Mouse (Mus musculus): ENCODE data around the gene Cpne6. TPM values are rescaled to one million over a fixed set of nuclear protein-coding genes. Genes with fewer than 3 reads are reported as not detected.

The Cpne6 gene
- under 1 TPM in 1 of 2 experiments, not detected in 1; 0.14 TPM for total RNA-seq (2021)
- long read RNA-seq, experiment 1 = 0 reads
- long read RNA-seq, experiment 2 = 0 reads

DNA sequence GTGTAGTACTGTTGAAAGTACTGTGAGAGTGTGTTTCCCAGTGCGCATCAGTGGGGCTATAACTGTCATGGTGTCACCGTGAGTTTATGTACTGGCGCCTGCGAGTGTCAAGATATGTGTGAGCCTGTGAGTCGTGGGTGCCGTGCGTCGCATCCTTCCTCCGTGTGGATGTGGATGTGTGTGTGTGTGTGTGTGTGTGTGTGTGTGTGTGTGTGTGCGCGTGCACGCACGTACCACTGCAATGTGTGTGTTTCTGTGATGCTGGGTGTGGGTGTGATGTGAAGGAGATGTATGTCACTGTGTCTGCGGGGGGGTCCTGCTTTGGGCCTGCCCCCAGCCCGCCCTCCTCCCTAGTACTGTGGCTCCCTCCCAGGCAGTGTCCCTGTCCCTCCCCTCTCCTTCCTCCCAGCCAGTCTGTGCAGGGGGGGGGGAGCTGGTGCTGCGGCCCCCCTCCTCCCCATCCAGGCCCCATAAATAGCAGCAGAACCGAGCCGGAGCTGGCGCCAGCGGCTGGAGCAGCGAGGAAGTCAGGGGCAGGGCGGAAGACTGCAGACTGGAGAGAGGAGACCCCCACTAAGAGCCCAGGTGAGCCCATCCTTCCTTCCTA, at the start of gene Cpne6:
Cpne6 (plus strand) TSS at position 321 of the 607 bp plus-strand sequence.
- DNase-seq = no peak

DNA sequence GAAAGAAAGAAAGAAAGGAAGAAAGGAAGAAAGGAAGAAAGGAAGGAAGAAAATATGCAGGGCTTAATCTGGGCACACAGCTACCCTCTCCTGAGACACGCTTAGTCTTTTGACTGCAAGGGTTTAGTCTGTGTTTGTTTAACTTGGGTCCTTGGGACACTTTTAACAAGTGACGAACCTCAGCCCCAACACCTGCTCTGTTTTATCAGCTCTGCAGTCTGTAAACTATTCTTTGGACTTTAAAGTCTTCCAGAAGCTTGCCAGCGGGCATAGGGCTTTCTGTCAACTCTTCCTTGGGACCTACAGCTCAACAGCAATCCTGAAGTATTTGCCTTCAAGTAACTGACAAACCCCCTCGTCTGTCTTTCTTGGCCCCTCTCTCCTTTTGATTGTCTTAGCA, 48.5 kb upstream of the Cpne6 start:
- DNase-seq = no peak

DNA sequence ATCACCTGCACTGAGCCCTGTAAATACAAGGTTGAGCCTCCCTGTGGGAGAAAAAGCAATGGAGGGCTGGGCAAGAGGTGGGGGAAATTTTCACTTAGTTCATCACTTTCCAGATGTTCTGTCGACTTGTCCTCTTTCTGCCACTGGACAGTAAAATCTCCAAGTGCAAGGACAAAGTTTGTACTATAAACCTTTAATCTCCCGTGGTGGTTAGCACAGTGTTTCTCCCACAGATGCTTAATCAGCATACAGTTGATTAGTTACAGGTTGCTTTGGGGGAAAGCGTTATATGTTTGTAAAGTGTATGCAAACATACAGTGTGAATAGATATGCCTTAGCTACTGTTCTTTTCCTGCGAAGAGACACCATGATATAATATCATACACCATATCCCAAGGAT, 43.8 kb upstream of the Cpne6 start:
- no peak for DNase-seq

DNA sequence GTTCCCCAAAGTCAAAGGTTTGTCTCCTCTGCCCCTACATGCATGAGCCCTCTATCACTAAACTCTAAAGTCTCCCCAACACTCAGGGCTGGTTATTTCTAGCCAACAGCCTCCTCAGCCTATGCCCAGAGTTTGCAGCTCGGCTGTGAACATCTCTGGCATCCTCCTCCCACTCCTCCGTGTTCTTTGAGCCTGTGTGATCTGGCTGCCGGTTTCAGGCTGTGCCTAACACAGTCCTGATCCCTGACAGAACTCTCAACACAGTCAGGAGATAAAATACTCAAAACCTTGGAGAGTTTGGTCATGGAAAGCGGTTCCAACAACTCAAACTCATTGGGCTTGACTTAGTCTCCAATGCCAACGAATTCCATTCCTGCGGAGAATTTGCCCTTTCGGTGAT, 43.1 kb upstream of the Cpne6 start:
- no peak for DNase-seq

DNA sequence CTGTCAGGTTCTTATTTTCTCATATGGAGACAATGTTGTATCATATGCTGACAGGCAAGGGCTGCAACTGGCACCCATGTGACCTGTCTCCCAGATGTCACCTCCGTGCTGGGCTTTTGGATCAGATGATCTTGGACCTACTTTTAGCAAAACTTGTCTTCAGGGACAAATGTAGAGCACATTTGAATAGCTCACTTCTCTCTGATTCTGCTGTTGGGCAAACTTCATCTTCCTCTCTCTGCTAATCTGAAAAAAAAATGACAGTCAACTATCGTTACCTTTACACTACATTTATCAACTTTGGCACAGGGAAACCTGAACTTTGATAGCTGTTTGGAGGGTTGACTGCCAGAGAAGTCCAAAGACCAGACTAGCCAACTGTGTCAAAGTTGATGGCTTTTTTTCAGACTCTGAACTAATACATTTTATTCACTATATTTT, 41.9 kb upstream of the Cpne6 start:
- no peak for DNase-seq

DNA sequence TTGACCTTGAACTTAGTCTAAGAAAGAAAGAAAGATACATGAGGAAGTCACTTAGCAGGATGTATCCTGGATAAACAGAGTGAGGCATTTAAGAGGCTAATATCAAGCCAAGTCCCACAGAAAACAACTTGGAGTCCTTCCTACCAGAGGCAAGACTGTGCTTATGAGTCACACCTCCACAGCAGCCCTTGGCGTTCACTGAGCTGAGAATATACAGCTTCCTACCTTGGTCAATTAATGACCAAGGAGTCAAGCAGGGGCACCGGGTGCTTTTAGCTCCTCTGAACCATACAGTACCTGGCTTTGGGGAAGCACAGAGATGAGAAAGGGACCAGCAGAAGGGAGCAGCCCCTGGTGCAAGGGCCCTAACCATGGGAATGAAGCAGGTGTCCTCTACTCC, 41.2 kb upstream of the Cpne6 start:
- no peak for DNase-seq

DNA sequence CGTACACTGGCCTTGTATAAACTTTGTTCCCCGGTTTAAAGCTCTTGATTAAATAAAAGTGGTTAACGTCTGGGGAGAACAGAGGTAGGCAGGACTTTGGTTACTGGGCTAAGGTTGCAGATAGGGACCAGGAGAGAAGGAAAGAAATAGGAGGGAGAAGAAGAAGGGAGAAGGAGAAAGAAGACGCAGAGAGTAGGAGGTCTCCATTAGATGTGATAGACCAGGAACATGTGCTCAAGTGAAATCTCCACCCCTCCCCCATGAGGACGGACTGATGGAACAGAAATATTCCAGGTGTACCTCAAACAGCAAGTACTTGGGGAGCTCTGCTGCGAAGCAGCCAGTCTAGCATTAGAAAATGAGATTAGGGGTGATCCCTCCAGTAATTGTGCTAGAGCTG, 40.4 kb upstream of the Cpne6 start:
- no peak for DNase-seq

DNA sequence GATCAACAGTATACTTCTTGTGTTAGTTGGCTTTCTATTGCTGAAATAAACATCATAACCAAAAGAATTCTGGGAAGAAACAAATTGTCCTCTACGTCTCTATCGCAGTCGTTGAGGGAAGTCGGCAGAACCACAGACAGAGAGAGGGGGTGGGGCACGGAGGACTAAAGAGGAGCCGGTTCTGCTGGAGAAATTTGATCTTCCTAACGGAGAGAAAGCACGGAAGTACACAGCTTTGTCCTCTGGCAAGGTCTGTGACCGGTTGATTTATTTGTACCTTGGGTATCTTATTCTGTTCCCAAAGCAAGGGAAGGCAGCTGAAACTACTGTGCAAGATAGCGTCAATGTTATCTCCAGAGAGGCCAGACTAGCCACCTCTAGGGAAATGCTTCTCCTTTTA, 39.4 kb upstream of the Cpne6 start:
- no peak for DNase-seq

DNA sequence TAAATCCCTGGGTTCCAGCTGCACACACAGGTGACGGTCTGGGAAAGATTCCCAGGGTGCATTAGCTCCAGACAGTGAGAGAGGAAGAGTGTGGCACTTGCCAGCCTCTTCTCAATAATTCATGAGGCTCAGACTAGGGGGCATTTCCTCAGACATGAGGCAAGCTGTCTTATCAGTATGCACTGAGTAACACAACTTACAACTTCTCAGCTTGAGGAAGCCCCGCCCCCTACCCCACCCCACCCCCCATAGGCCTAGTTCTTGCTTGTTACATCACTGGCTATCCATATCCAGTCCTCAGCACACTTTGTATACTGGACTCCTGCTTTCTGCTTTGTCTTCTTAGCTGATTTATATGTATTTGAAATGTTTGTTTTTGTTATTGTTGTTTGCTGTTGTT, 34.6 kb upstream of the Cpne6 start:
- DNase-seq = no peak

DNA sequence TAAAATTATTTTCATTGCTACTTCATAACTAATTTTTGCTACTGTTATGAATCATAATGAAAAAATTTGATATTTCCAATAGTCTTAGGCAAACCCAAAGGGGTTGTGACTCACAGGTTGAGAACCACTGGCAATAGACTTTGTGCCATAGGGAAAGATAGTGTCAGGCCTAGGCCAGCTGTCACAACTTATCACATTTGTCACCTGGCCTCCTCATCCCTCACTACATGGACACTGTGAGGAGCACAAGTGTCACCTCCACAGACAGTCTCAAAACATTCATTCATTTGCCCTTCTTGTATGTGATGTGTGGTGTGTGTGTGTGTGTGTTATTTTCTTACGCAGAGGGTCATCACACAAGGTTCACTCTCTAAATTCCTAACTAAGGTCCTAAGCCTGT, 32.8 kb upstream of the Cpne6 start:
- DNase-seq = no peak

DNA sequence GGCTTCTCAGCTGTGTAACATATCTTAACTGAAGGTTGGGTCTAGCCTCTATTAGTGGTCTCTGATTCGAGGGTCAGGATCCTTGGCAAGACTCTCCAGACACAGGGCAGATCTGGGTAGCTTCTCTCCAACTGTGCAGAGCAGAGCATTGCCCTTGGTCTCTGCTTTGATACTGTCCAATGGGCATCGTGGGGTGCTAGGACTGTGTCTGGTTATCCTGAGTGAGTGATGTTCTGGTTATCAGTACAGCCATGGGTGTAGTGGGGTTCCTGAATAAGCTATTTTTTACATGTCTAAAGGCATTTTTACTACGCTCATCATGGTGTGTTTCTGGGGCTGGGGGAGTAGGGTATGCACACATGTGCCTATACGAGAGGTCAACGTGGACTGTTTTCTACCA, 32.4 kb upstream of the Cpne6 start:
- no peak for DNase-seq

DNA sequence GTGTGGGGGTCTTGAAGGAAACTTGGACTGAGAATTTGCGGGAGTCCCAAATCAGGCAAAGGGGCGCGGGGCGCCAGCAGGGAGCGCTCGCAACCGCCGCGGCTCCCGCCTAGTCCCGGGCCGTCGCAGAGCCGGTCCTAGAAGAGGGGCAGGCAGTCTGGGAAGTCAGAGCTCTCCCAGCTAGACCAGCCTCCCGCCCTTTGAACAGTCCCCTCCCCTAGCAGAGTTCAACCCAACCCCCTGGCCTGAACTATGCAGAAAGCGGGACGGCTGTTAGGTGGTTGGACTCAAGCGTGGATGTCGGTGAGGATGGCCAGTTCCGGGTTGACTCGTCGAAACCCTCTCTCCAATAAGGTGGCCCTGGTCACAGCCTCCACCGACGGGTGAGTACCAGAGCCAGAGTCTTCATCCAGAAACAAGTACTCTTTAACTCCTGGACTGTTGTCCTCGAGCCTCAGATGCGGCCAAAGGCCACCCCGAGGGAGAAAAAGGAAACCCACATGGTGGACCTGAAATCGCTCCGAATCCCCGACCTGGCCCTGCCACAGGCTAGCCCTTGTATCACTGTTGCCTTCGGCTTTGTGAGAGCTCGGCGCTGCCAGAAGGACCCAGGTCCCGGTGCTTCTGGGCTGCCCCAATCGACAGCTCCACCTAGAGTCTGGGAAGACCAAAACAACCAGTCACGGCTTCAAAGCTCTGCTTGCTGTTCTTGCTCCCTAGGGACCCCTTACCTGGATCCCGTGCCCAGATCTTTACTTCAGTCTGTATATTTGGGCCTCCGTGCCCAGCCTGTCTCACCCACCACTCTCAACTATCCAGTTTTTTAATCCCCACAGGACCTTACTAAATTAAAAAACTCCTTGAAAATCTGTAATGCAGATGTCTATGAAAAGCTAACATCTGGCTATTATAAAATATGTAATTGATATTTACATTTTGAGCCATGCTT, 31.3 kb upstream of the Cpne6 start, which contains the start of gene Dhrs4:
Dhrs4 (plus strand) TSS at position 108 of the 949 bp plus-strand sequence.
- DNase-seq = peak; percentile 75

DNA sequence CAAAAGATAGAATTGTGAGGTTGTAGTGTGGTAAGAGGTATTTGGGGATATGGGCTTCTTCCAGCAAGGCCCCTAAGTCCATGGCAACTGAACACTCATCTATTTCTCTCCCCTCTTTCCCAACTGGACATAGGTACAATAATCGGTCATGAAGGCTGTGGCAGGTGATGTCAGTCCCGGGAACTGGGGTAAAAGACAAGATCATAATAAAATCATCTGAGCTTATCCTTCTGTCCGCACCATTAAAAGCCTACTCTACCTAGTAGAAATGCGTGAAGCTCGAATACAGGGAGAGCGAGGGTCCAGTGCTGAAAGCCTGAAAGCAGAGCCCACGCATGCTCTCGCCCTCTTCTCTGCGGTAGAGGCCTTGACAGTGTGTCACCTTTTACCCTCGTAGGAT, 30.6 kb upstream of the Cpne6 start:
- DNase-seq = no peak

DNA sequence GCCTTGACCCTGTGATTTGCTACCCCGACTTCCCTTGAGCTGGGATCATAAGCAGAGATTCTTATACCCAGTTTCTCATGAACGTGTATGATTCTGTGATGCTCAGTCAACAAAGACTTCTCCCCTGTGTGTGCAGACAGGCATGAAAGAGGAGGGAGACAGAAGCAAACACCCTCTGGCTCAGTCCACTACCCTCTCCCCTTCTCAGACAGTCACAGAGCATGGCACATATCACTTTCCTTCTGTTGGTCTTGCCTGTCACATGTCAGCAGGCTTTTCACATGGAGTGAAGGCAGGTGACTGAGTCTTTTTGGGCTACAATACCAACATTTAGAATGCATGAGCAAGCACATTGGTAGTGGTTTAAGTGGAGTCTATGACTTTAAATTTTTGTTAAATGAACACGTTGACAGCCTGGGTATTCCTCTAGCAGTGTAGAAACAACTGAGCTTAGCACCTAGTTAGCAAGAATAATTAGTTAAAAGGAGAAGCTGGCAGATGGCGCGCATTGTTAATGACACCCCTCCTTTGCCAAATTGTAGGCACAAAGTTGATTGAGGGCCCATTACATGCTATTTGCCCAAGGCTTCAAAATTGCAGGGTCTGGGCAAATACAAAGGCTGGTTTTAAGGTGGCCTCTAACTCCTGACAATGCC, 25.7 kb upstream of the Cpne6 start:
- no peak for DNase-seq

DNA sequence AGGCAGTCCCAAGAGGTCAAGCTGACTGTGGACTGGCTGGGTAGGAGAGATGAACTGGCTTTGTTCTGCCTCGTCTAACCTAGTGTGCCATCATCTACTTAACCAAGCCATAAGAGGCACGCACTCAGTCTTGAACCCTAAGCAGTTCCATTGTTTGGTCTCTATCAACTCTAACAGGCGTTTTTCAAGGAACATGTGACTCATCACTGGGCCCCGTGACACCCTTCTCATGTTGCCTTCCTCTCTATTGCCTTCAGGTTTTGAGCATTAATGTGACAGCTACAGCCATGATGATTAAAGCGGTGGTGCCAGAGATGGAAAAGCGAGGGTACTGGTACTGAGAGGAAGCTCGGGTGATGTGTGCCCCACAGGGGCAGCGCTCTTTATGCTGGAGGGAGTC, 23.4 kb upstream of the Cpne6 start:
- DNase-seq = no peak

DNA sequence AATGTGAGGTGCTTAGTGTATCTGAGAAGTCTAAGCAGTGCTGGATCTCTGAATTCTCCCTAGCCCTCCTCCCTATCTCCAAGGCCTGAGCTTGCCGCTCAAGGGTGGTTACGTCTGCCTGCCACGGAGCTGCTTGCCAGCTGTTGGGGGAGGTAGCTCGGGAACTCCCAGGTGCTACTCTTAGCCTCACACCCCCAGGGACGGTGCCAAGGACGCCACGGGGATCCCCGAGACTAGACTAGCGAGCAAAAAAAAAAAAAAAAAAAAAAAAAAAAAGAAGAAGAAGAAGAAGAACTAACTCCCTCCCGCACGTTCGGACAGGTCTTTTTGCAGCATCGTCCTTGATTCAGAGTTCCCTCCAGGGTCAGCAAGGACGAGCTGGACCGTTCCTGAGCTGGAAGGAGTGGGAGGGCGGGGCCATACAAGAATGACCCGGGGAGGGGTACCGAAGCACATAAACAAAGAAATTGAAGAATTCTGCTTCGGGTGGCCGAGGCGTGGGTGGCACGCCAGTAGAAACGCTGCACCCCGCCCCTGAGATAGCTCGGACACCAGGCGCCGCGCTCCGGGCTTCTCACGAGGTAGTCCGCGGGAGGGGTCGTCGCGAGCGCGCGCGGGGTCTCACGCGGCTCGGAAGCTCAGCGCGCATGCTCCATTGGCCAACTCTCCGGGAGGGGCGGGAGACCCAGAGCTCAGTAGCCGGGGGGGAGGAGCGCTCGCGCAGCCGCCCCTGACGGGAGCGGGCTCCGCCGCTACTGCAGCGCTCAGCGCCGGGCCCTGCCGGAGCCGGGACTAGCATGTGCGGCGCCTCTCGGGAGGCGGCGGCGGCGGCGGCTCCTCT, 19.7 kb upstream of the Cpne6 start, which contains the start of gene Carmil3:
Carmil3 (plus strand) TSS at position 291 of the 841 bp plus-strand sequence.
- DNase-seq = peak; percentile 64

DNA sequence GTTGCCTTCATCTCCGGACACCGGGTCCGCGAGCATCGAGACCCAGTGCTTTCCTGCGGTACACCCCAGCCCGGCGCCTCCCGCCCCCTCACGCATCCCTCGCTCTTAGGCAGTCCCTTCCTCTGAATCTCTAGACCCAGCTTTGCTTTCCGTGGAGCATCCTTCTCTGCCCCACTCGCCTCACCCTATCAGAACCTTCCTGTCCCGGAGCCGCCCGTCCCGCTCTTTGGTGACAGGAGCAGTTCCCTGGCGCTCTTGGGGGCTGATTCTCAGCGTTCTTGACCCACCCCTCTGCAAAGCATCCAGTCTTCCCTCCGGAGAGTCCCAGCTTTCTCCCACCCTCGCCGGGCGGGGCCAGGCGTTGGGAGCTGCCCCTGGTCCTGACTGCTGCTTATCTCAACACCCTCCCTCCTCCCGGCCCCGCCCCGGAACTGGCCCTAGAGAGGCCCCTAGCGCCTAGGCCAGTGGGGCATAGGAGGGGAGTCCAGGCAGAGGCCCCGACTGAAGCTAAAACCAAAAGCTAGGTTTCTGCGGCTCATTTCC, 18.9 kb upstream of the Cpne6 start:
- peak; percentile 57 for DNase-seq

DNA sequence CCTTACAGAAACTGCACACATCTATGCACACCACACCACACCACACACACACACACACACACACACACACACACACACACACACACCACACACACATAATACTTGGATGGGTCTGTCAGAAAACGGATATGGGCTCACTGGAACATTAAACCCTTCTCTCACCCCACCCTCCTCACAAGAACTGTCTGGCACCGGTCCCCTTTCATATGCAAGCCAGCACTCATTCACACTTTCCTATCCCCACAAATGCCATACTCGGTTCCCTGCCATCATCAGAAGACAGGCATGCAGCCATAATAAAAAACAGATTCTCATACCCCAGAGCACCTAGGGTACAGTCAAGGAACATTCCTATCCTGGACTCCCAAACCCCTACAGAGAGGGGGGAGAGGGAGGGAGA, 18.1 kb upstream of the Cpne6 start:
- DNase-seq = no peak

DNA sequence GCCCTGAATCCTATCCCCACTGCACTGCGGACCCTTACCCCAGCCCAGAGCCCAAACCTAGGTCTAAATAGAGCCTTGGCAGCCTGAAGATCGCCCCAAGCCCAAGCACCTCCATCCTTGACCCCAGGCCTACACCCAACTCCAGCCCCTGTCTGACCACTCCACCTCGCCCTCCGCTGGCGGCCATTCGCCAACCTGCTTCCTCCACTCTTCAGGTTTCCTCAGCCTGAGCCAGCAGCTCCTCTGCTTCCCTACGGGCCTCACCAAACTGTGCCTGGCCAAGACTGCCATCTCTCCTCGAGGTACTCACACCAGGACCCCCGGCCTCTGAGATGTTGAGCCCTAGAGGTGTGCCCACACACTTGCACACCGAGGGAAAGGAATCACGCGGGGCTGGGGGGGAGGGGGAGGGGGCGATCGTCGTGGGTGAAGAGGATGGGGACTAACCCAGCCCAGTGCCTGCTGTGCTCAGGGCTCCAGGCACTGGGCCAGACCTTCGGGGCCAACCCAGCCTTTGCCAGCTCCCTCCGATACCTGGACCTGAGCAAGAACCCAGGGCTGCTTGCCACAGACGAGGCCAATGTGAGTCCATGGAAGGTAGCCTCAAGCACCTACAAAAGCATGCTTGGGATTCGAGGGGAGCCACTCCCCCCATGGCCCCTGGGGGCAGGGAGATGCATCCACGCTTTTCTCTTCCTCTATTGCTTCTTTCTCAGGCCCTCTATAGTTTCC, 14.6 kb upstream of the Cpne6 start:
- no peak for DNase-seq

DNA sequence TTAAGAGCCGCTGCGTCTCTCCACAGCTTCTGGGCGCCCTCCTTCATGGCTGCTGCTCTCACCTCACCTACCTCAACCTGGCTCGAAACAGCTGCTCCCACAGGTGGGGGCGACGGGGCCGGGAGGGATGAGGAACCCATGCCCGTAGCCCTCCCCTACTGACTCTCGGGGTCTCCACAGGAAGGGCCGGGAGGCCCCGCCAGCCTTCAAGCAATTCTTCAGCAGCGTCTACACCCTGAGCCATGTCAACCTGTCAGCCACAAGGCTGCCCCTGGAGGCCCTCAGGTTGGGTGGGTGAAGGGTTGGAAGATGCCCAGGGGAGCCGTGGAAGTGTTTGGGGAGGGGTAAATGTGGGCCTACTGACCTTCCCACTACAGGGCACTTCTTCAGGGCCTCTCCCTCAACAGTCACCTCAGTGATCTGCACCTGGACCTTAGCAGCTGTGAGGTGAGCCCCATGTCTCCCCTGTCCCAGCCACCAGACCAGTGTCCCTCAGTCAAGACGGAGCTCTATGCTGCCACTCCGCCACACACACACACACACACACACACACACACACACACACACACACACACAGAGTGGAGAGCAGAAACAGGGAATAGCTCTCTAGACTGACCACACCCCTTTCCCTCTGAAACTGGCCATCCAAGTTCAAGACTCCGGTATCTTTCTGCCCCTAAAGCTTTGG, 13.3 kb upstream of the Cpne6 start:
- DNase-seq = no peak
